Mouse (Mus musculus) heart, embryonic 16.5 days (tissue): ENCODE measurements around the gene Pdpk1. TPM values are rescaled to one million over a fixed set of nuclear protein-coding genes. Genes with fewer than 3 reads are reported as not detected.
"Not testable (repeated sequence)": the region's sequence is repeated elsewhere in the genome, so short reads cannot be mapped to it uniquely, and the experiment has no call there.

ENCODE experiments used
- ATAC-seq: fragments of 200-750 bp; cut with Nextera tagmentation; replicated peaks from 2 replicates; pipeline ENCODE4 v1.8.0; 2017; ENCODE audit warnings: moderate number of reproducible peaks; ENCODE audit not compliant: insufficient read depth, low FRiP score; ENCODE audit errors: extremely low read depth
- H3K27ac ChIP-seq: fragments of 300-500 bp; sonication (generic); 2 replicates; pipeline ENCODE4 v1.5.1; 2014; ENCODE audit warnings: mild to moderate bottlenecking, low read length, control low read depth, moderate library complexity
- H3K27me3 ChIP-seq: fragments of 300-500 bp; sonication (generic); 2 replicates; pipeline ENCODE4 v1.6.1; 2014; ENCODE audit warnings: low read length, mixed read lengths; ENCODE audit not compliant: control insufficient read depth, insufficient read depth
- H3K36me3 ChIP-seq: fragments of 300-500 bp; sonication (generic); 2 replicates; pipeline ENCODE4 v1.6.1; 2014; ENCODE audit not compliant: control insufficient read depth, insufficient read depth
- H3K4me1 ChIP-seq: fragments of 300-500 bp; sonication (generic); 2 replicates; pipeline ENCODE4 v1.6.1; 2014; ENCODE audit warnings: low read length, mixed read lengths; ENCODE audit not compliant: control insufficient read depth, insufficient read depth
- H3K4me2 ChIP-seq: fragments of 300-500 bp; sonication (generic); 2 replicates; pipeline ENCODE4 v1.6.1; 2014; ENCODE audit warnings: low read depth, mild to moderate bottlenecking, control low read depth, low read length
- H3K4me3 ChIP-seq: fragments of 300-500 bp; sonication (generic); 2 replicates; pipeline ENCODE4 v1.5.1; 2014; ENCODE audit warnings: mild to moderate bottlenecking, control low read depth, low read length
- H3K9ac ChIP-seq: fragments of 300-500 bp; sonication (generic); 2 replicates; pipeline ENCODE4 v1.6.1; 2014; ENCODE audit warnings: low read length, control low read depth
- H3K9me3 ChIP-seq: fragments of 300-500 bp; sonication (generic); replicated peaks from 2 replicates; pipeline ENCODE4 v1.6.1; 2016; ENCODE audit warnings: low read length; ENCODE audit not compliant: control insufficient read depth
- WGBS: fragments of 180-500 bp; shearing (Covaris S2); extraction: QIAGEN DNeasy Blood & Tissue Kit; methylation state at CpG from one replicate; pipeline ENCODE4 v1.1.7; 2014; 5-methylcytosine and 5-hydroxymethylcytosine counted together
- polyA plus RNA-seq: library from polyadenylated mRNA; unstranded; fragments of >200 nt; fragmentation: Nextera tagmentation; extraction: Ambion mirVana; gene quantifications from 2 replicates; pipeline ENCODE4 v1.2.1, GENCODE M21; 2015

Gene Pdpk1
- polyA plus RNA-seq, 1 experiment from 2014 or later, result 40.1 TPM

DNA sequence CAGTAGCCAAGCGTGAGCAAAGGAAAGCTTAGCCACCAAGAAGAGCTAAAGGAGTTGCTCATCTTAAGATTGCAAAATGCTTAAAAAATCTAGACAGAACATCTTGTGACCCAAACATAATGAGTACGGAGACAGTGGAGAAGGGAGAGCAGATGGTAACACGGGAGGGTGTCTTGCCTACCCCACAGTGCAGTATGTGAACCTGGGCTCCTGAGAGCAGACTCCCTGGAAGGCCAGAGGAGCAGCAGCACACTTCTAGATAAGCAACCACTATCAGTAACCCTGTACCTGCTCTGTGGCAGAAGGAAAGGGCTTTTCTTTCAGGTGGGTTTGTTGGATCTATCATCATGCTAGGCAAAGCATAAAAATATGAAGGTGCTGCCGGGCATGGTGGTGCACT is 37.7 kb downstream of the Pdpk1 start:
- H3K27ac ChIP-seq, result no peak overlapping the region
- no peak for ATAC-seq
- peaks cover 11% of the 10 kb centered on the region for H3K36me3 ChIP-seq
- WGBS, result 86% methylated on average over 4 of the region's 4 CpGs
- H3K9me3 ChIP-seq, result no peaks in the 10 kb centered on the region
- H3K9ac ChIP-seq, result no peak overlapping the region
- no peak overlapping the region for H3K4me3 ChIP-seq
- no peak overlapping the region for H3K4me2 ChIP-seq
- no peaks in the 10 kb centered on the region for H3K27me3 ChIP-seq
- peaks cover 16% of the 10 kb centered on the region for H3K4me1 ChIP-seq

DNA sequence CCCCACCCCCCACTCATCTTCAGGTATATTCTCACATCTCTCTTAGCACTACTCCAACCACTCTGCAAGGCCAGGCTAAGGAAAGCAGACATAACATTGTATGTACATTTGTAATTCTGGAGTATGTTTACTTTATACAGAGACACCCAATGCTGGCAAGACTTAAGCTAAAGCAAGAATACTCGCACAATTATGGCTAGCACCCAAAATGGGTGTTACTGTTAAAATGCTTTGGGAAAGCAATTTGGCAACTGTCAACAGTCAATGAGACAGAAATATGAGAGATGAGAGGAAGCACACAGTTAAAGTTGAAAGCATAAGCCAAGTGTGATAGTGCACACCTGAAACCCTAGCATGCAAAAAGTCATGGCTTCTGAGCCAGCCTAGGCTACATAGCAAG is 39.5 kb downstream of the Pdpk1 start:
- 73% methylated on average over 1 of the region's 1 CpGs for WGBS
- no peaks in the 10 kb centered on the region for H3K9me3 ChIP-seq
- peaks cover 10% of the 10 kb centered on the region for H3K4me1 ChIP-seq
- no peaks in the 10 kb centered on the region for H3K27me3 ChIP-seq
- no peak overlapping the region for H3K27ac ChIP-seq
- H3K9ac ChIP-seq, result no peak overlapping the region
- H3K4me3 ChIP-seq, result no peak overlapping the region
- peaks cover 11% of the 10 kb centered on the region for H3K36me3 ChIP-seq
- no peak for ATAC-seq
- H3K4me2 ChIP-seq, result no peak overlapping the region

DNA sequence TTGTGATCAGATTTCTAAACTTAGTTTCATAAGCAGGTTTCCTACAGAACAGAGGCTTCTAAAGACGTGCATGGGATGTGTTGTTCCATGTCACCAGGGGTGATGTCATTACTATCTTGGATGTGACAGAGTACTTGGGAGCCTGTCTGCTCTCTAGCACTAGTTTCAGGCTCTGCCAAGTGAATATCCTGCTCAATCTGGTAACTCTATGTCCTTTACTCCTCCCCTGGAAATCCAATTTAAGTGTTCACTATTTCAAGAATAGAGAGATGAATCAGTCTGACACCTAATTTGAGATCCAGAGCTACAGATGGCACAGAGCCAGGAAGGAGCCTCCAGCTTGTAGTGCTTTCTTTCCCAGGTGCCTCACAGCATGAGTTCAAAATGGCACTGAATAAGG is 41.8 kb downstream of the Pdpk1 start:
- Histone ChIP-seq H3K4me2 (no peak overlapping the region), H3K9me3 (no peaks in the 10 kb centered on the region), H3K27ac (peak overlapping the region; percentile 61), H3K27me3 (no peaks in the 10 kb centered on the region), H3K9ac (no peak overlapping the region), H3K4me1 (peaks cover 10% of the 10 kb centered on the region), H3K36me3 (peaks cover 21% of the 10 kb centered on the region), H3K4me3 (no peak overlapping the region)
- ATAC-seq, result peak; percentile 79
- WGBS, result 47% methylated on average over 1 of the region's 1 CpGs

DNA sequence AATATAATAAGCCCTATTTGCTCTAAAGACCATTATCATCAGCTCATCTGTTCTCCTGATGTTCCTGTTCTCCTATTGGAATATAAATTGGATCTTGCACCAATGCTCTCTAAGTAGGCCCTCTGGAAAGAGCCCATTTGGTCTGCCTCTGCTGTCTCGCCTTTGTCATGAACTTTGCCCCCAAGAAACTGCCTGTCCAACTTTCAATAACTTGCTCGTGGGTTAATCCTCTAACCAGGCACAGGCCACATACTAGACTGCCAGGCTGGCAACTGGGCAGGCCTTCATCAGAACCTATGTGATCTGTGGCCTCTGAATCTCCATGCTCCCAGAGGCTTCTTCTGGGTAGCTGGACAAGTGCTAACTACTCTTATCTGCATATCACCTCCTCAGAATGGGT is 45.6 kb downstream of the Pdpk1 start:
- no peak for ATAC-seq
- Histone ChIP-seq H3K4me2 (no peak overlapping the region), H3K4me1 (peaks cover 10% of the 10 kb centered on the region), H3K9me3 (no peaks in the 10 kb centered on the region), H3K27me3 (no peaks in the 10 kb centered on the region), H3K9ac (no peak overlapping the region), H3K4me3 (no peak overlapping the region), H3K36me3 (peaks cover 34% of the 10 kb centered on the region), H3K27ac (no peak overlapping the region)
- 85% methylated on average over 2 of the region's 2 CpGs for WGBS

DNA sequence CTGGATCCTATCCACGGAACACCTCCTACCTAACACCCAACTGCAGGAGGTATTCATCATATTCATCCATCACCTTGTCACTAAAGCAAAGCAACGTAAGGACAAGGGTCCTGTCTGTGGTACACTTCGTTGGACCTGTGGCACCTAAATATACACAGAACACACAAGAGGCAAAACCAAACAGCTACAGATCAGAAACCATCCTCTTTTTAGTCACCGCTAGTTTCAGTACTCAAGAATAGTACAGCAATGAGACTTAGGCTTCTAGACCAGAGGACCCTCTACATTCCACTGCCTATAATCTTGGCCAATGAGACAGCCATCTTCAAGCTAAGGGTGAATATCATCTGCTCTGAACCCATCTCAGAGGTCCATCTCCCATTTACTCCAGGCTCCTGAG is 52.4 kb downstream of the Pdpk1 start:
- no peaks in the 10 kb centered on the region for H3K27me3 ChIP-seq
- H3K9ac ChIP-seq, result no peak overlapping the region
- H3K4me2 ChIP-seq, result no peak overlapping the region
- no peak overlapping the region for H3K4me3 ChIP-seq
- ATAC-seq, result no peak
- no peak overlapping the region for H3K27ac ChIP-seq
- H3K36me3 ChIP-seq, result peaks cover 46% of the 10 kb centered on the region
- H3K4me1 ChIP-seq, result no peaks in the 10 kb centered on the region
- 94% methylated on average over 4 of the region's 4 CpGs for WGBS
- no peaks in the 10 kb centered on the region for H3K9me3 ChIP-seq

DNA sequence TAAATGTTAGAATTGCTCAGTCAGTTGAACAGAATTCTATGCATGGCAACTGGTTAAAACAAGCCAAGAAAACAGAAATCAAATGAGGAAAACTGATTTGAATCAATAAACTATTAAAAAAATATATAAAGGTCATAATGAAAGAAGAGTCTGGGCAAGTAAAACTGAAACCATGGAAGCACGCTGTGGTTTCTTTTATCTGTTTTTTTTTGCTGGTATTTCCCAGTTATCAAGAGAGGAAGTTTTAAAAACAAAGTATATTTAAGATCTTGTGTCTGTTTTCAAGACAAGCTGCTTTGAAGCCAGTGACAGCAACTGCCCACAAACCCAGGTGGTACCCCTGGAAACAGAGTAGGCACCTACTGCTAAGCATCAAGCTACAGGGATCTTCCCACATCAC is 60.1 kb downstream of the Pdpk1 start:
- Histone ChIP-seq H3K27me3 (no peaks in the 10 kb centered on the region), H3K9ac (no peak overlapping the region), H3K9me3 (no peaks in the 10 kb centered on the region), H3K4me3 (no peak overlapping the region), H3K4me2 (no peak overlapping the region), H3K4me1 (no peaks in the 10 kb centered on the region), H3K27ac (no peak overlapping the region), H3K36me3 (peaks cover 48% of the 10 kb centered on the region)
- ATAC-seq, result no peak
- WGBS, result 90% methylated on average over 1 of the region's 1 CpGs

DNA sequence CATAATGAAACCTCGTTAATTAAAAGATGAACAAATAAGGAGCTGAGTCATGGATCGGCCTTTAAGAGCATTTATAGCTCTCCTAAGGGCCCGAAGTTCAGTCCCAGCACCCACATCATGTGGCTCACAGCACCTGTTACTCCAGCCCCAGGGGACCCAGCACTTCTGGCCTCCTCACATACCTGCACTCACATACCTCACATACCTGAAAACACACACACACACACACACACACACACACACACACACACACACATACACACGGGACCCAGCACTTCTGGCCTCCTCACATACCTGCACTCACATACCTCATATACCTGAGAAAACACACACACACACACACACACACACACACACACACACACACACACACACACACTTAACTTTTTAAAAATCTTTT is 64.3 kb downstream of the Pdpk1 start:
- not testable (repeated sequence) for H3K4me3 ChIP-seq, H3K4me2 ChIP-seq, H3K9ac ChIP-seq, H3K27me3 ChIP-seq, H3K4me1 ChIP-seq, ATAC-seq, H3K9me3 ChIP-seq, H3K27ac ChIP-seq
- peaks cover 35% of the 10 kb centered on the region for H3K36me3 ChIP-seq
- WGBS, result 88% methylated on average over 4 of the region's 4 CpGs

DNA sequence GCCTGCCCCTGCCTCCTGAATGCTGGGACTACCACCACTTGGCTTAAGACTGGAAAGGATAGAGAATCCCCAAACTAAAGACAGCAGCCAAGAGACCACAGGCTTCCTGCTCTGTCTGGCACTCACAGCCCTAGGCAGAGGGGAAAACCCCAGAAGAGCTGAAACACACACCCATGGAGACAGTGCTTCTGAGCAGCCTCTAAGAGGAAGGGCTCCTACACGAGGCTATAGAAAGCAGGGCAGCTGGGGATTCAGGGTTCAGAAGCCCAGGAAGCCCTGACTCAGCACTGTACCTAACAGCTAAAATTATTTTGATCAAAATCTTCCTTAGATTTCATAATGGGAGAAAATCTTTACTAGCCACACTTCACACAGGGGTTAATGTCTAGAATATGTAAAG is 66.1 kb downstream of the Pdpk1 start:
- peaks cover 37% of the 10 kb centered on the region for H3K36me3 ChIP-seq

DNA sequence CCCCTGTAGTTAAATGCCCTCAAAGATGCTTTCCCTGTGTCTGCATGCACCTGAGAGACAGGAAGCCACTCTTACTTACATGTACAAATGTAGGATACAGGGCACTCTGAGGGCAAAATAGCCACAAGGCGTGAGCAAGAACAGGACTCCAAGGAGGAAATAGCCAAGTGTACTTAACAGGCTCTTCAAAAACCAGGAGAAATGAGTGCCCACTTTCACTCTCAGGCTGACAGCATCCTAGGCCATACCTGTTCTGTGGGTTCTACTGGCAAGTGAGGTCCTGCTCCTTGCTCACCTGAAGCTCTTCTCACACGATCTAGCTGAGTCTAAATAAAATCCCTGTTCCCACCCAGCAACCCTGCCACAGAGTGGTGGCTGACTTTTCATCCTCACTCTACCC is 73.6 kb downstream of the Pdpk1 start:
- WGBS, result 83% methylated on average over 2 of the region's 2 CpGs
- H3K4me1 ChIP-seq, result peaks cover 6% of the 10 kb centered on the region
- no peak overlapping the region for H3K27ac ChIP-seq
- H3K4me2 ChIP-seq, result no peak overlapping the region
- H3K9me3 ChIP-seq, result no peaks in the 10 kb centered on the region
- peaks cover 33% of the 10 kb centered on the region for H3K36me3 ChIP-seq
- H3K9ac ChIP-seq, result no peak overlapping the region
- H3K4me3 ChIP-seq, result no peak overlapping the region
- H3K27me3 ChIP-seq, result no peaks in the 10 kb centered on the region
- ATAC-seq, result no peak

More for the DNA sequence above, 66.1 kb downstream of the Pdpk1 start:
- 44% methylated on average over 1 of the region's 1 CpGs for WGBS
- no peak overlapping the region for H3K4me3 ChIP-seq
- no peaks in the 10 kb centered on the region for H3K4me1 ChIP-seq
- no peaks in the 10 kb centered on the region for H3K9me3 ChIP-seq
- no peak for ATAC-seq
- no peak overlapping the region for H3K27ac ChIP-seq
- no peaks in the 10 kb centered on the region for H3K27me3 ChIP-seq
- H3K9ac ChIP-seq, result no peak overlapping the region
- no peak overlapping the region for H3K4me2 ChIP-seq
